Mouse (Mus musculus) C2C12 (cell line): ENCODE measurements around the gene Clasp2. TPM values are rescaled to one million over a fixed set of nuclear protein-coding genes. Genes with fewer than 3 reads are reported as not detected.
"Not testable (repeated sequence)": the region's sequence is repeated elsewhere in the genome, so short reads cannot be mapped to it uniquely, and the experiment has no call there.

Source experiments
- H3K27me3 ChIP-seq: one replicate; pipeline ENCODE4 v1.6.1; 2011; ENCODE audit not compliant: control insufficient read depth, insufficient read depth, insufficient read length
- H3K36me3 ChIP-seq: one replicate; pipeline ENCODE4 v1.6.1; 2011; ENCODE audit not compliant: control insufficient read depth, insufficient read depth
- H3K4me3 ChIP-seq: one replicate; pipeline ENCODE4 v1.5.1; 2011; ENCODE audit warnings: mild to moderate bottlenecking, control low read depth; ENCODE audit not compliant: poor library complexity, insufficient read depth, severe bottlenecking
- H3K79me2 ChIP-seq: one replicate; pipeline ENCODE4 v1.6.1; 2011; ENCODE audit not compliant: control insufficient read depth, insufficient read depth
- H3K79me3 ChIP-seq: one replicate; pipeline ENCODE4 v1.6.1; 2011; ENCODE audit warnings: low read depth, control low read depth
- H3ac ChIP-seq: one replicate; pipeline ENCODE3; 2011; ENCODE audit warnings: low read depth; ENCODE audit not compliant: control insufficient read depth, insufficient read length
- CEBPB ChIP-seq: IDR thresholded peaks from one replicate; pipeline ENCODE4 v1.6.1; 2011; ENCODE audit warnings: low read depth, mild to moderate bottlenecking, control low read depth, moderate library complexity
- CTCF ChIP-seq: IDR thresholded peaks from one replicate; pipeline ENCODE4 v1.5.1; 2011; ENCODE audit not compliant: control insufficient read depth, insufficient read depth, insufficient read length
- FOSL1 ChIP-seq: IDR thresholded peaks from one replicate; pipeline ENCODE4 v1.8.0; 2011; ENCODE audit warnings: mild to moderate bottlenecking, low read length; ENCODE audit not compliant: poor library complexity, insufficient read depth, severe bottlenecking
- MAX ChIP-seq: IDR thresholded peaks from one replicate; pipeline ENCODE4 v1.6.1; 2011; ENCODE audit warnings: mild to moderate bottlenecking, control low read depth
- MYOD1 ChIP-seq: IDR thresholded peaks from one replicate; pipeline ENCODE4 v1.6.1; 2011; ENCODE audit warnings: low read depth; ENCODE audit not compliant: control insufficient read depth, insufficient read length
- MYOG ChIP-seq: IDR thresholded peaks from one replicate; pipeline ENCODE4 v1.6.1; 2011; ENCODE audit not compliant: control insufficient read depth, insufficient read length; ENCODE audit errors: extremely low read depth
- USF1 ChIP-seq: IDR thresholded peaks from one replicate; pipeline ENCODE4 v1.6.1; 2011; ENCODE audit warnings: low read depth, mild to moderate bottlenecking, control low read depth, moderate library complexity
- polyA plus RNA-seq: library from polyadenylated mRNA; unstranded; fragments of >200 nt; fragmentation: generic; extraction: Trizol; gene quantifications from one replicate; pipeline ENCODE4 v1.2.1, GENCODE M21; 2012; ENCODE audit warnings: missing spikeins

The Clasp2 gene
- polyA plus RNA-seq, 1 experiment, result 8.8 TPM

- H3K79me3 ChIP-seq, result peaks cover 40% of the 10 kb centered on the region
- peak overlapping the region; percentile 68 for H3K4me3 ChIP-seq
- H3K27me3 ChIP-seq, result peaks cover 7% of the 10 kb centered on the region
- no peak overlapping the region for H3ac ChIP-seq
- peaks cover 46% of the 10 kb centered on the region for H3K79me2 ChIP-seq
- peaks cover 6% of the 10 kb centered on the region for H3K36me3 ChIP-seq
- no peak for TF ChIP-seq CTCF
- TF ChIP-seq USF1, result no peak
Measured at GRCm38 (mm10) chr9:113708361-113709280, 32.7 kb upstream of the Clasp2 start.

GRCm38 (mm10) chr9:113710871-113711270 lies 30.4 kb upstream of the Clasp2 start:
- no peak overlapping the region for H3ac ChIP-seq
- H3K79me3 ChIP-seq, result peaks cover 17% of the 10 kb centered on the region
- TF ChIP-seq MYOG, result no peak
- no peak for TF ChIP-seq FOSL1
- TF ChIP-seq USF1, result no peak
- TF ChIP-seq MYOD1, result no peak
- TF ChIP-seq MAX, result no peak
- TF ChIP-seq CEBPB, result no peak
- no peak for TF ChIP-seq CTCF
- peaks cover 23% of the 10 kb centered on the region for H3K79me2 ChIP-seq
- no peak overlapping the region for H3K4me3 ChIP-seq
- peaks cover under 1% of the 10 kb centered on the region for H3K36me3 ChIP-seq
- peaks cover 7% of the 10 kb centered on the region for H3K27me3 ChIP-seq

- H3K79me2 ChIP-seq, result no peaks in the 10 kb centered on the region
- no peaks in the 10 kb centered on the region for H3K27me3 ChIP-seq
- H3K79me3 ChIP-seq, result no peaks in the 10 kb centered on the region
- TF ChIP-seq MYOD1 (no peak), USF1 (no peak), MAX (no peak), CTCF (peak; percentile 12), CEBPB (no peak), FOSL1 (no peak), MYOG (no peak)
- no peak overlapping the region for H3ac ChIP-seq
- H3K36me3 ChIP-seq, result no peaks in the 10 kb centered on the region
- no peak overlapping the region for H3K4me3 ChIP-seq
Measured at GRCm38 (mm10) chr9:113719063-113719462, 22.2 kb upstream of the Clasp2 start.

- TF ChIP-seq CEBPB (peak; percentile 33), MYOG (no peak)
- Histone ChIP-seq H3K79me2 (no peaks in the 10 kb centered on the region), H3K27me3 (no peaks in the 10 kb centered on the region), H3K4me3 (no peak overlapping the region), H3K79me3 (no peaks in the 10 kb centered on the region), H3ac (no peak overlapping the region), H3K36me3 (no peaks in the 10 kb centered on the region)
Measured at GRCm38 (mm10) chr9:113724646-113725045, 16.6 kb upstream of the Clasp2 start.

GRCm38 (mm10) chr9:113725609-113726008 lies 15.7 kb upstream of the Clasp2 start:
- not testable (repeated sequence) for H3ac ChIP-seq, H3K4me3 ChIP-seq, H3K36me3 ChIP-seq, H3K27me3 ChIP-seq, H3K79me3 ChIP-seq, H3K79me2 ChIP-seq

- Histone ChIP-seq H3K36me3 (no peaks in the 10 kb centered on the region), H3K27me3 (no peaks in the 10 kb centered on the region), H3K4me3 (no peak overlapping the region), H3K79me3 (no peaks in the 10 kb centered on the region), H3ac (no peak overlapping the region), H3K79me2 (no peaks in the 10 kb centered on the region)
- TF ChIP-seq MYOD1 (no peak), FOSL1 (no peak)
Measured at GRCm38 (mm10) chr9:113726131-113726530, 15.1 kb upstream of the Clasp2 start.
